Mouse (Mus musculus) G1E (cell line): ENCODE measurements around the gene Zfpl1.

Experiments
- CTCF ChIP-seq: IDR thresholded peaks from 2 replicates; pipeline ENCODE4 v1.5.1; 2012; ENCODE audit warnings: low read depth, low read length, inconsistent platforms, mixed read lengths
- POLR2AphosphoS5 ChIP-seq: IDR thresholded peaks from 2 replicates; pipeline ENCODE4 v1.6.1; 2012; ENCODE audit warnings: low read depth, low read length, inconsistent platforms; ENCODE audit not compliant: insufficient replicate concordance
- TAL1 ChIP-seq: conservative IDR thresholded peaks from 2 replicates; pipeline ENCODE4 v1.6.1; 2012; ENCODE audit warnings: low read depth, low read length, inconsistent platforms, mixed read lengths

GRCm38 (mm10) chr19:6058966-6059365 lies 25.8 kb downstream of the Zfpl1 start:
- TF ChIP-seq POLR2AphosphoS5: no peak
- no peak for TF ChIP-seq TAL1
- no peak for TF ChIP-seq CTCF
